Mouse (Mus musculus) adrenal gland, adult (tissue): Measurements from ENCODE around the gene Arfgap3.

ENCODE experiments used
- DNase-seq, 2 experiments: peaks; one replicate each; pipeline ENCODE4 v3.0.0; 2022 to 2023; ENCODE audit warnings: low spot score in 1 of 2; ENCODE audit not compliant: inconsistent age in 2 of 2

Arfgap3 gene

DNA sequence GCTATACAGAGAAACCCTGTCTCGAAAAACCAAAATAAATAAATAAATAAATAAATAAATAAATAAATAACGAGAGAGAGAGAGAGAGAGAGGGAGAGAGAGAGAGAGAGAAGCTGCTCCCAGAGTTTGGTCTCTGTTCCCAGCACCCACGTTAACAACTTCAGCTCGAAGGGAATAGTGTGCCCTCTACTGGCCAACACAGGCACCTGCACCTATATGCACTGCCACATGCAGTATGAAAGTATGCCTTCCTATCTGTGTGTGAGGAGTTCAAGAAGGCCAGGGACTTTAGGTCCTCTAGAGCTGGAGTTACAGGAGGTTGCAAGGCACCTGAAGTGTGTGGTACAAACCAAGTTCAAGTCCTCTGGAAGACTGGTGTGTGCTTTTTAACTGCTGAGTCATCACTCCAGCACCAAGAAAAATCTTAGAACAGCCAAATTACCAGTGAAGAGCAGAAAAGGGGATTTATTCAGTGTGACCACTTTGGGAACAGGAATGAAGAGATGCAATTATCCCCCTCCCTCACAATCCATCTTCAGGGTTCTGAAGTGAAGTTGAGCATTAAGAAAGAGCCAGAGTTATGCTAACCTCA lies 94.8 kb downstream of the Arfgap3 start:
- no peak for DNase-seq

- DNase-seq, result no peak
Measured at GRCm38 (mm10) chr15:83254372-83255070, 95.5 kb downstream of the Arfgap3 start.

DNA sequence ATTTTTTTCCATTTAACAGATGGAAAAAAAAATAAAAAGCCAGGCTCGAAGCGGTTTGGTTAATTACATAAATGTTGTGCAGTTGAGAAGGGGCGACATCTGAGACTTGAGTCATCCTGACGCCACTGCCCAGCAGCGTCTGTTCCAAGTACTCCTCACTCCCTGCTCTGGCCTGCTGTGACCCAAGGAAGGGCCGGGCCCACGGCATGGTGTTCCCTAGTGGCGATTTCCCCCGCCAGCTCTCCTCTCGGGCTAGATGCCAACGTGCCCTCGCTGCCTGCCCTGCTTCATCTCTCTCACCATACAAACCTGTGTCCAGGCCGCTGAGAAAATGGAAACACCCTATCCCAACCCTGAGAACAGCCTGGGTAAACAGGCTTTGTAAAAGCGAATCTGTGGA lies 98.0 kb downstream of the Arfgap3 start:
- peak; percentile 46 to 63 for DNase-seq

GRCm38 (mm10) chr15:83251176-83252004 lies 98.7 kb downstream of the Arfgap3 start, which contains the start of gene A4galt:
Gene A4galt (minus strand): TSS chr15:83251774.
- peak; percentile 60 to 79 for DNase-seq

GRCm38 (mm10) chr15:83250651-83251175 lies 99.3 kb downstream of the Arfgap3 start:
- DNase-seq, result peak in 1 of 2 experiments; percentile 49
